Mouse (Mus musculus) thymus, adult 2 months (tissue): Measurements from ENCODE around the gene Slx1b. TPM values are rescaled to one million over a fixed set of nuclear protein-coding genes. Genes with fewer than 3 reads are reported as not detected.
"Not testable (repeated sequence)": the region's sequence is repeated elsewhere in the genome, so short reads cannot be mapped to it uniquely, and the experiment has no call there.

Experiments used
- DNase-seq: peaks from one replicate; pipeline ENCODE4 v3.0.0; 2021
- H3K27ac ChIP-seq: fragments of 200-500 bp; 2 replicates; pipeline ENCODE4 v1.5.1; 2012; ENCODE audit warnings: low read length, control low read depth; ENCODE audit not compliant: control insufficient read depth, insufficient read depth
- H3K27me3 ChIP-seq: fragments of 200-500 bp; 2 replicates; pipeline ENCODE4 v1.6.1; 2012; ENCODE audit warnings: mild to moderate bottlenecking, low read length, moderate library complexity, mixed read lengths; ENCODE audit not compliant: control insufficient read depth, insufficient read depth
- H3K36me3 ChIP-seq: fragments of 200-500 bp; 2 replicates; pipeline ENCODE4 v1.6.1; 2012; ENCODE audit warnings: mild to moderate bottlenecking, low read length, moderate library complexity; ENCODE audit not compliant: control insufficient read depth, insufficient read depth
- H3K4me1 ChIP-seq: fragments of 200-500 bp; replicated peaks from 2 replicates; pipeline ENCODE4 v1.6.1; 2012; ENCODE audit warnings: low read length; ENCODE audit not compliant: control insufficient read depth, insufficient read depth
- H3K4me3 ChIP-seq: fragments of 200-500 bp; 2 replicates; pipeline ENCODE4 v1.5.1; 2012; ENCODE audit warnings: mild to moderate bottlenecking, low read length, control low read depth, moderate library complexity; ENCODE audit not compliant: control insufficient read depth, insufficient read depth
- CTCF ChIP-seq: fragments of 200-500 bp; IDR thresholded peaks from 2 replicates; pipeline ENCODE4 v1.5.1; 2012; ENCODE audit warnings: mild to moderate bottlenecking, control low read depth, low read length, moderate library complexity, borderline replicate concordance; ENCODE audit not compliant: control insufficient read depth, poor library complexity, insufficient read depth; ENCODE audit errors: extremely low read depth
- POLR2A ChIP-seq: fragments of 200-500 bp; IDR thresholded peaks from 2 replicates; pipeline ENCODE4 v1.6.1; 2012; ENCODE audit warnings: mild to moderate bottlenecking, low read length, control low read depth, moderate library complexity; ENCODE audit not compliant: control insufficient read depth, poor library complexity, insufficient read depth; ENCODE audit errors: extremely low read depth
- WGBS: fragments of 180-500 bp; shearing (Covaris S2); methylation state at CpG from one replicate; pipeline ENCODE4 v1.1.7; 2018; 5-methylcytosine and 5-hydroxymethylcytosine counted together
- polyA plus RNA-seq: library from polyadenylated mRNA; depleted of rRNA; stranded (reverse); fragments of >200 nt; gene quantifications from 2 replicates; pipeline ENCODE4 v1.2.3, GENCODE M21; 2012; rRNA removed

Gene Slx1b
- polyA plus RNA-seq, 1 experiment, result 34.6 TPM

DNA sequence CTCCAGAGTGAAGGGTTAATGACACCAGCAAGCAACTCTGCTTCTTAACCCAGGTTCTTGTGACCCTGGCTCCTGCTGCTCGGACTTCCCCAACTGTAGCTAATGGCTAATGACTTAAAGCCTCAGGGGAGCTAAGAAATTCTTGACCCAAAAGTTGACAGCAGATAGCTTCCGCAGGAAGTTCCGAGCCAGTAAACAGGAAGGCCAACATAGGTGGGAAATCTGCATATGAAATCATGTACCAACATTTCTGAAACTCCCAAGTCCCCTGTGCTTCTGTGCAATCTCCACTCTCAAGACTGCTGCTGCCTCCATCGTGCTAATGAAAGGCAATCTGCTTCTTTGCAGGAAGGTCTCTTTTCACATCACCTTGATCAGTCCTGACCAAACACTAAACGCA is 49.9 kb downstream of the Slx1b start:
- Histone ChIP-seq H3K27ac (no peak overlapping the region), H3K36me3 (no peaks in the 10 kb centered on the region), H3K27me3 (no peaks in the 10 kb centered on the region), H3K4me3 (no peak overlapping the region), H3K4me1 (no peaks in the 10 kb centered on the region)
- WGBS, result 69% methylated on average over 5 of the region's 5 CpGs
- TF ChIP-seq CTCF, result no peak
- no peak for TF ChIP-seq POLR2A
- DNase-seq, result no peak

DNA sequence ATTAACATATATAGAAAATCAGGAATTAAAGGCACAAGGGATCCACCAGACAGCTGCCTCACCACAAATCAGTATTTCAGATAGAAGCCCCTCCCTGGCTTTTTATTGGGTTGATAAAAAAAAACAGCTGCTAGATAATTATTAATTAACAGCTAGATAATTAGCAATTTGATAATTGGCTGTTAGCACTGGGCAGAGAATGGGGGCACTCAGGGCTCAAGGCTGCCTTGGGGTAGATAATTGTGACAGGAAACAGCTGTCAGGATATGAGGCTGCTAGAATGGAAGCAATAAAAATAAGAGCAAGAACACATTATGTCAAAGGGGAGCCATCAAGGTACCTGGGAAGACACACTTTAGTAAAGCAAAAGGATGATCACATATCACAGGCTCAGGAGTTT is 50.7 kb downstream of the Slx1b start:
- no peak overlapping the region for H3K27ac ChIP-seq

DNA sequence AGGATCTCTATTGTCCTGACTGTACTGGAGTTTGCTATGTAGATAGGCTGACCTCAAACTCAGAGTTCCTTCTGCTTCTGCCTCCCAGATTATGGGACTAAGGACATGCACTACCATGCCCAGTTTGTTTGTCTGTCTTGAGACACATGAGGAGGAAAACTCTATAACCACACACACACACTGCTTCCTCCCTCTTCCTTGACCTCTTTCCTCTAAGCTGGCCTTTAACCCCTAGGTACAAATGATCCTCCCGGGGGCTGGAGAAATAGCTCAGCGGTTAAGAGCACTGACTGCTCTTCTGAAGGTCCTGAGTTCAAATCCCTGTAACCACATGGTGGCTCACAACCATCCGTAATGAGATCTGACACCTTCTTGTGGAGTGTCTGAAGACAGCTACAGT is 51.2 kb downstream of the Slx1b start:
- Histone ChIP-seq H3K4me3 (no peak overlapping the region), H3K27ac (no peak overlapping the region), H3K36me3 (no peaks in the 10 kb centered on the region), H3K27me3 (no peaks in the 10 kb centered on the region), H3K4me1 (no peaks in the 10 kb centered on the region)
- no peak for TF ChIP-seq CTCF
- no peak for TF ChIP-seq POLR2A
- 80% methylated on average over 3 of the region's 3 CpGs for WGBS
- DNase-seq, result no peak

More for the DNA sequence above, 50.7 kb downstream of the Slx1b start:
- Histone ChIP-seq H3K27me3 (no peaks in the 10 kb centered on the region), H3K36me3 (no peaks in the 10 kb centered on the region), H3K4me1 (no peaks in the 10 kb centered on the region), H3K4me3 (no peak overlapping the region)
- DNase-seq, result no peak
- TF ChIP-seq CTCF (no peak), POLR2A (no peak)

DNA sequence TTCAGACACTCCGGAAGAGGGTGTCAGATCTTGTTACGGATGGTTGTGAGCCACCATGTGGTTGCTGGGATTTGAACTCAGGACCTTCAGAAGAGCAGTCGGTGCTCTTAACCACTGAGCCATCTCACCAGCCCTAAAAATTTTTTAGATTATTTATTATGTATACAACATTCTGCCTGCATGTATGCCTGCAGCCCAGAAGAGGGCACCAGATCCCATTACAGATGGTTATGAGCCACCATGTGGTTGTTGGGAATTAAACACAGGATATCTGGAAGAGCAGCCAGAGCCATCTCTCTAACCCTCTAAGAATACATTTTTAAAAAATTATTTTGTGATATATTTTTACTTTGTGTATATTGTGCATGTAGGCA is 52.4 kb downstream of the Slx1b start:
- DNase-seq, result peak; percentile 14
- not testable (repeated sequence) for H3K4me1 ChIP-seq, H3K36me3 ChIP-seq, H3K27ac ChIP-seq, H3K4me3 ChIP-seq, H3K27me3 ChIP-seq
- 17% methylated on average over 3 of the region's 3 CpGs for WGBS

DNA sequence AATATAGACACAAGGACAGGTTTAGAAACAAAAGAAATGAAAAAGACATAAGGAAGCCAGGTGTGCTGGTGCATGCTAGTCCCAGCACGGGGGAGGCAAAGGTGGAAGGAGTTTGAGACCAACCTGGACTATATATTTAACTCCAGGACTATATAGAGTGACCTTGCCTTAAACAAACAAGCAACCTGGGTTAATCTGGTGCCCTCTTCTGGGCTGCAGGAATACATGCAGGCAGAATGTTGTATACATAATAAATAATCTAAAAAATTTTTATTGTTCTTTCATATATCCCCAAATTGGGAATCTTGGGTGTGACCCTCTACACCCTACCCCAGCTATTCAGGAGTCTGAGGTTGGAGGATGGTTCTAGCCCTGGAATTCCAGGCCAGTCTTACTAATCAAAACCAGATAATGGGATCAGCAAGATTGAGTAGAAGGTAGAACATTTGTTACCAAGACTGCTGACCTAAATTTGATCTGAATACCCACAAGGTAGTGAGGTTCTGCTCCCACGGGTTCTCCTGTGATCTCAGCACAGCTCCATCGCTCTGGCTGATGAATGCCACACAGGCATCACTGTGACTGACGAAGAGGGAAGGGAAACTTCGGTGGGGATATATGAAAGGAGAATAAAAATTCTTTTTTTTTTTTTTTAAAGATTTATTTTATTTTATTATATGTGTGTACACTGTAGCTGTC is 52.9 kb downstream of the Slx1b start:
- Histone ChIP-seq H3K27me3 (no peaks in the 10 kb centered on the region), H3K27ac (no peak overlapping the region), H3K4me1 (no peaks in the 10 kb centered on the region), H3K36me3 (no peaks in the 10 kb centered on the region), H3K4me3 (no peak overlapping the region)
- DNase-seq, result no peak
- 66% methylated on average over 5 of the region's 5 CpGs for WGBS
- TF ChIP-seq CTCF (no peak), POLR2A (no peak)

Other genes starting within 250 kb of the Slx1b start
- gene Atp2a1, start 232.7 kb downstream of the Slx1b start, polyA plus RNA-seq, result 3.2 and 5.2 TPM in 2 replicates
- gene Sh2b1, start 220.4 kb downstream of the Slx1b start, polyA plus RNA-seq, result 146 TPM in 2 replicates
- gene Tufm, start 208.4 kb downstream of the Slx1b start, polyA plus RNA-seq, result 127 and 134 TPM in 2 replicates
- gene Atxn2l, start 192.3 kb downstream of the Slx1b start, polyA plus RNA-seq, result 563 and 715 TPM in 2 replicates
- gene Eif3c, start 129.4 kb downstream of the Slx1b start, polyA plus RNA-seq, result 120 and 126 TPM in 2 replicates
- gene Apobr, start 110.8 kb downstream of the Slx1b start, polyA plus RNA-seq, result 6.8 and 7.2 TPM in 2 replicates
- gene Cln3, start 110.0 kb downstream of the Slx1b start, polyA plus RNA-seq, result 90.6 and 141 TPM in 2 replicates
- gene Il27, start 100.8 kb downstream of the Slx1b start, polyA plus RNA-seq, result 1.8 and 3.0 TPM in 2 replicates
- 5.2 and 7.1 TPM in 2 replicates for gene Nupr1, start 64.9 kb downstream of the Slx1b start, polyA plus RNA-seq
- 72.9 and 99.6 TPM in 2 replicates for gene Sgf29, start 46.5 kb downstream of the Slx1b start, polyA plus RNA-seq
- 8.6 and 14.8 TPM in 2 replicates for gene Sult1a1, start 19.4 kb downstream of the Slx1b start, polyA plus RNA-seq
- gene Bola2, start 383 bp downstream of the Slx1b start, polyA plus RNA-seq, result 45.6 and 51.3 TPM in 2 replicates
- gene Coro1a, start 12.0 kb upstream of the Slx1b start, polyA plus RNA-seq, result 2,939 and 3,162 TPM in 2 replicates
- gene Mapk3, start 63.8 kb upstream of the Slx1b start, polyA plus RNA-seq, result 130 and 131 TPM in 2 replicates
- 15.7 and 106 TPM in 2 replicates for gene Gdpd3, start 70.5 kb upstream of the Slx1b start, polyA plus RNA-seq
- 622 and 685 TPM in 2 replicates for gene Ypel3, start 81.2 kb upstream of the Slx1b start, polyA plus RNA-seq
- gene Tbx6, start 85.7 kb upstream of the Slx1b start, polyA plus RNA-seq, result 25.0 and 37.9 TPM in 2 replicates
- gene Ppp4c, start 96.7 kb upstream of the Slx1b start, polyA plus RNA-seq, result 460 and 482 TPM in 2 replicates
- 2.9 and 3.3 TPM in 2 replicates for gene Fam57b, start 101.9 kb upstream of the Slx1b start, polyA plus RNA-seq
- not detected in 2 replicates for gene 4930451I11Rik, start 135.9 kb upstream of the Slx1b start, polyA plus RNA-seq
- 0.12 and 0.13 TPM in 2 replicates for gene Doc2a, start 151.6 kb upstream of the Slx1b start, polyA plus RNA-seq
- 18.7 and 24.6 TPM in 2 replicates for gene Hirip3, start 166.2 kb upstream of the Slx1b start, polyA plus RNA-seq
- 120 and 122 TPM in 2 replicates for gene Ino80e, start 166.6 kb upstream of the Slx1b start, polyA plus RNA-seq
- 182 and 198 TPM in 2 replicates for gene Taok2, start 188.9 kb upstream of the Slx1b start, polyA plus RNA-seq
- gene Tmem219, start 227.1 kb upstream of the Slx1b start, polyA plus RNA-seq, result 87.7 and 94.7 TPM in 2 replicates
- 38.8 and 42.4 TPM in 2 replicates for gene Kctd13, start 233.1 kb upstream of the Slx1b start, polyA plus RNA-seq